Mouse (Mus musculus) bone marrow macrophage, adult 2 months (primary cell): ENCODE measurements around the gene Ablim1.

Source experiments
- CTCF ChIP-seq: IDR thresholded peaks from 2 replicates; pipeline ENCODE4 v1.5.1; 2012; ENCODE audit warnings: low read depth, mild to moderate bottlenecking, low read length, moderate library complexity
- POLR2A ChIP-seq: IDR thresholded peaks from 2 replicates; pipeline ENCODE4 v1.6.1; 2012; ENCODE audit warnings: mild to moderate bottlenecking, low read depth, low read length, borderline replicate concordance

- TF ChIP-seq CTCF (no peak), POLR2A (no peak)
Observed at GRCm38 (mm10) chr19:57124906-57125305, 189.8 kb downstream of the Ablim1 start.
